28 mouse cellular contexts compared by ENCODE assay signal in the genomic region with DNA sequence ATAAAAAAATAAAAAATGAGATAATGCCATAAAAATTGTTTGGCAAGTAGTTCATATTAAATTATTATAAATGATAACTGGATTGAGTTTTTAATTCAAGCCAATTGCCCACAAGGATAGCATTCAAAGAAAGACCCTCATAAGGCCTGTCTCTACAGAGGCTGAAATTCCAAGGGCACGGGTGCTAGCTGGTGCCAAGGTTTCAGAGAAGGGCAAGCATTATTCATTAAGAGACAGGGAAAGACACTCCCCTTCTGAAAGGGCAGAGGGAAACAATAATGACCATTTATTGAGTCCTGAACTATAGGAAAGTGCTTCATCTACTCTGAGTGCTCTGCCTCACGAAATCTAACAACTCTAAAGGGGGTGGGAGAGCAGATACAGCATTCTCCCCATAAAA.
"Had no signal": no experiment of that assay in that cellular context is flagged by ENCODE, and none has a peak within 500 bp of the region (broad histone marks: within the 10 kb centered on the region; RNA-seq: fewer than 3 reads in every experiment).

No protein-coding gene starts in this region.

- H3K4me1 ChIP-seq: heart, embryonic 13.5 days; heart, embryonic 15.5 days; hindbrain, embryonic 10.5 days; hindbrain, embryonic 12.5 days; intestine, embryonic 15.5 days had no signal

- H3K4me2 ChIP-seq: heart, embryonic 11.5 days; heart, embryonic 13.5 days; heart, embryonic 15.5 days; hindbrain, embryonic 12.5 days; hindbrain, embryonic 14.5 days; intestine, embryonic 15.5 days; kidney, embryonic 15.5 days; limb, embryonic 12.5 days; liver, embryonic 11.5 days; liver, embryonic 13.5 days; liver, embryonic 15.5 days had no signal

- DNase-seq: gastrocnemius, postnatal 25 days; heart, adult 18-20 months; heart, postnatal 4 days; kidney, adult 18-20 months; kidney, adult 9 months; kidney, postnatal 10 days; kidney, postnatal 25 days; liver; liver, embryonic 13.5 days; liver, postnatal 0 days; lung, adult 2 months had no signal

- H3K9me3 ChIP-seq: heart, embryonic 15.5 days; hindbrain, embryonic 12.5 days; intestine, embryonic 15.5 days; kidney, embryonic 15.5 days; limb, embryonic 10.5 days; liver, embryonic 13.5 days; liver, embryonic 15.5 days had no signal

- H3K9ac ChIP-seq: heart, embryonic 13.5 days; heart, embryonic 15.5 days; hindbrain, embryonic 12.5 days; hindbrain, embryonic 14.5 days; intestine, embryonic 15.5 days; kidney, embryonic 15.5 days; limb, embryonic 12.5 days; liver, embryonic 13.5 days; liver, embryonic 15.5 days; liver, postnatal 0 days had no signal

- H3K27me3 ChIP-seq: heart, embryonic 13.5 days; heart, embryonic 15.5 days; hindbrain, embryonic 12.5 days; intestine, embryonic 15.5 days; kidney, embryonic 15.5 days; limb, embryonic 12.5 days; liver, embryonic 13.5 days; liver, embryonic 15.5 days had no signal

- H3K27ac ChIP-seq: heart, embryonic 13.5 days; heart, embryonic 15.5 days; hindbrain, embryonic 12.5 days; hindbrain, embryonic 14.5 days; intestine, embryonic 15.5 days; kidney, embryonic 15.5 days; layer of hippocampus, adult 2 months; left cerebral cortex, adult 2 months; limb, embryonic 10.5 days; limb, embryonic 12.5 days; liver, embryonic 13.5 days; liver, embryonic 15.5 days had no signal

- H3K36me3 ChIP-seq: heart, embryonic 13.5 days; heart, embryonic 15.5 days; hindbrain, embryonic 10.5 days; hindbrain, embryonic 12.5 days; intestine, embryonic 15.5 days; kidney, embryonic 15.5 days; limb, embryonic 10.5 days; limb, embryonic 12.5 days; liver, embryonic 13.5 days; liver, embryonic 15.5 days had no signal

- H3K4me3 ChIP-seq: heart, embryonic 13.5 days; heart, embryonic 15.5 days; hindbrain, embryonic 10.5 days; hindbrain, embryonic 12.5 days; intestine, embryonic 15.5 days; kidney, embryonic 15.5 days; layer of hippocampus, adult 2 months; left cerebral cortex, adult 2 months; limb, embryonic 10.5 days; limb, embryonic 12.5 days; liver, embryonic 13.5 days; liver, embryonic 15.5 days had no signal

- ATAC-seq: hindbrain, embryonic 16.5 days; inflammation-experienced regulatory T-cells, adult 6 months; intestine, embryonic 15.5 days; intestine, postnatal 0 days; liver, postnatal 0 days had no signal
